ENCODE assay signal across 8 mouse cellular contexts in the genomic region with DNA sequence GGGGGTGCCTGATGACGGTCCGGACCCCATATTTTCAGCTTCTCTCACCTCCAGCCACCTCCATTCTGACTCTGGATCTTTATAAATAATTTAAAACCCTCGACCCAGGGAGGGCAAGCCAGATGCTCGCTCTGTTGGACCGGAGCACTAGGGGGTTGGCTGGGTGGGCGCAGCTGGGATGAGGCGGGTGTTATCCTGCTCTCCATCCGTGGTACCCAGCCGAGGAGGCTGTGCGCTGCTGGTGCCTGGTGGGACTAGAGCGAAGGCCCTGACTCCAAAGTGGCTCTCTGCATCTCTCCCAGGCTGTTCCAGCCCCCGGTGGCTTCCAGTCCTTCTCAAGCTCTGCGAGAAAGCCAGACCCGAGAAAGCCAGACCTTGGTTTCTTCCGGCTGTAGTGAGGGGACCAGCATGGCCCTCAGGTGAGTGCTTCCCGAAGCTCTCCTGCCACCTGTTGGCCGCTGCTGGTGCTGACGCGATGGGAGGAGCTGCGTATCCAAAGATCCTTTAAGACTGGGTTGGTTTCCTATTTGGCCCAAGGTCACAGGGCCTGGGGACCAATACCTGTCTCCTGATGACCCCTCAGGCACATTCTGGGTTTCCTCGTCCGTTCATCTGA.
DNase-seq lines count a peak whose midpoint lies in the region; TF ChIP-seq lines count a peak whose summit lies in the region.

No protein-coding gene starts in this region.

- TF ChIP-seq POLR2A in embryonic fibroblast, embryonic 13.5 days (IDR thresholded peaks at IDR 0.05; ENCODE audit: low read depth, low read length), result no peak
- TF ChIP-seq POLR2A in lung, adult 2 months (IDR thresholded peaks at IDR 0.05; ENCODE audit: borderline replicate concordance, extremely low read depth, low read depth, low read length), result no peak

- intact Hi-C loops in heart, postnatal 10 days (cut with DNase I), result loop anchor here (2.0 to 10.0 kb wide), 3 partner anchors 111 to 238 kb away; partner anchors contain the start of gene Pcbd2

- H3K4me1 ChIP-seq in embryonic fibroblast, embryonic 13.5 days (ENCODE audit: control insufficient read depth, insufficient read depth, low read length), result no peaks in the 10 kb centered on the region
- H3K4me1 ChIP-seq in lung, adult 2 months (ENCODE audit: control insufficient read depth, insufficient read depth, low read length), result no peaks in the 10 kb centered on the region

- peak; percentile 4 for DNase-seq in CD4-positive helper T cell, adult 2 months (ENCODE audit: low read depth, low spot score)
- DNase-seq in adrenal gland, postnatal 14 days, result peak; percentile 78
- DNase-seq in heart, postnatal 10 days, result peak; percentile 61 to 76
- peak; percentile 90 to 92 for DNase-seq in kidney, postnatal 4 days
- peak; percentile 68 for DNase-seq in lung, adult 2 months
- peak; percentile 65 for DNase-seq in ovary, postnatal 36 days (ENCODE audit: low spot score)
- peak; percentile 63 for DNase-seq in urinary bladder, adult 2 months (ENCODE audit: low spot score)

- peak; percentile 92 for TF ChIP-seq CTCF in embryonic fibroblast, embryonic 13.5 days (IDR thresholded peaks at IDR 0.05; ENCODE audit: borderline replicate concordance, insufficient read depth, low read length)
- TF ChIP-seq CTCF in lung, adult 2 months (IDR thresholded peaks at IDR 0.05; ENCODE audit: insufficient read depth, low read length), result peak; percentile 59

- H3K4me3 ChIP-seq in embryonic fibroblast, embryonic 13.5 days (ENCODE audit: insufficient read depth, low read length), result no peak overlapping the region
- no peak overlapping the region for H3K4me3 ChIP-seq in lung, adult 2 months (replicated peaks; ENCODE audit: extremely low read depth, low read depth, low read length)

- no peak overlapping the region for H3K27ac ChIP-seq in embryonic fibroblast, embryonic 13.5 days (ENCODE audit: insufficient read depth, low read length)

- WGBS in lung, adult 2 months, result 12% methylated on average over 22 of the region's 22 CpGs

Comparison
In these comparisons a context has a peak if more than half of its experiments do, and no peak if none do; other contexts are left out.
1. DNase-seq: peak in every context shown above with its lines; median percentile 91 in kidney, postnatal 4 days; 78 in adrenal gland, postnatal 14 days; 68 in heart, postnatal 10 days; 68 in lung, adult 2 months; 65 in ovary, postnatal 36 days; 63 in urinary bladder, adult 2 months; 4 in CD4-positive helper T cell, adult 2 months.